Mouse (Mus musculus) lung, postnatal 0 days (tissue): ENCODE measurements at regions not wholly inside any gene's neighbourhood (a gene's known extent, or its start where the extent isn't known, plus 50 kb on each side); places are given as distances from the start of the nearest gene placed in this dataset.
A peak's percentile ranks its signal among the peaks of the same experiment; 100 is the strongest.

Experiments used
- ATAC-seq: fragments of 200-750 bp; cut with Nextera tagmentation; 2 replicates; pipeline ENCODE4 v1.8.0; 2017; ENCODE audit warnings: moderate library complexity
- DNase-seq: peaks from one replicate; pipeline ENCODE4 v3.0.0-alpha.2; 2016; ENCODE audit warnings: low spot score
- H3K27ac ChIP-seq: fragments of 300-500 bp; sonication (generic); 2 replicates; pipeline ENCODE4 v1.5.1; 2014; ENCODE audit warnings: antibody characterized with exemption, mild to moderate bottlenecking, low read length, mixed read lengths
- H3K27me3 ChIP-seq: fragments of 300-500 bp; sonication (generic); replicated peaks from 2 replicates; pipeline ENCODE4 v1.6.1; 2014; ENCODE audit warnings: low read length, mixed read lengths; ENCODE audit not compliant: insufficient read depth
- H3K36me3 ChIP-seq: fragments of 300-500 bp; sonication (generic); 2 replicates; pipeline ENCODE4 v1.6.1; 2014; ENCODE audit warnings: low read length, mixed read lengths; ENCODE audit not compliant: insufficient read depth
- H3K4me1 ChIP-seq: fragments of 300-500 bp; sonication (generic); 2 replicates; pipeline ENCODE4 v1.6.1; 2014; ENCODE audit warnings: antibody characterized with exemption, low read depth, low read length, mixed read lengths; ENCODE audit not compliant: insufficient read depth
- H3K4me2 ChIP-seq: fragments of 300-500 bp; sonication (generic); replicated peaks from 2 replicates; pipeline ENCODE4 v1.6.1; 2014; ENCODE audit warnings: low read depth, mild to moderate bottlenecking, low read length, moderate library complexity, mixed read lengths
- H3K4me3 ChIP-seq: fragments of 300-500 bp; sonication (generic); 2 replicates; pipeline ENCODE4 v1.5.1; 2014; ENCODE audit warnings: low read depth, low read length
- H3K9ac ChIP-seq: fragments of 300-500 bp; sonication (generic); replicated peaks from 2 replicates; pipeline ENCODE4 v1.6.1; 2014; ENCODE audit warnings: low read depth, mild to moderate bottlenecking
- H3K9me3 ChIP-seq: fragments of 300-500 bp; sonication (generic); 2 replicates; pipeline ENCODE4 v1.6.1; 2016; ENCODE audit warnings: low read length, mixed read lengths
- CTCF ChIP-seq: IDR thresholded peaks from 2 replicates; pipeline ENCODE4 v1.5.1; 2016; ENCODE audit warnings: antibody characterized with exemption, mild to moderate bottlenecking
- EP300 ChIP-seq: IDR thresholded peaks from 2 replicates; pipeline ENCODE4 v1.6.1; 2016; ENCODE audit warnings: antibody characterized with exemption, mild to moderate bottlenecking, control low read depth
- WGBS: fragments of 180-500 bp; shearing (Covaris S2); extraction: QIAGEN DNeasy Blood & Tissue Kit; methylation state at CpG from one replicate; pipeline ENCODE4 v1.1.7; 2014; 5-methylcytosine and 5-hydroxymethylcytosine counted together

DNA sequence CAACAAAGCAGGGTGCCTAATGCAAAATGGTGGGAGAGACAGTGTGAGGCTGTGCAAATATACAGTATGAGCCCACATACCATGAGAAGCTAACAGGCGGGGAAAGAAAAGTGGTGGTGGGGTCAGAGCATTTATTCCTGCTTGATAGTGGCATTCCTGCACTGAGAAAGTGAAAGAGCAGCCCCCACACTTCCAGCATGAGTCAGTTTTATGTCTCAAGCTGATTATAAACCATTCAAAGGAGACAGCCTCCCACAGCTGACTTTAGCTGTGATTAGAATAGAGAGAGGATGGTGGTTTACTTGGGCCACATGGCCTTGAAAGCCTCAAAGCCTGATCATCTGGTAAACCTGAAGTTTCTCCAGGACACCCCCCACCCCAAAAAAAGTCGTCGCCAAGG lies 64.4 kb downstream of the Gm43517 start:
- Histone ChIP-seq H3K27ac (no peak overlapping the region), H3K4me1 (no peaks in the 10 kb centered on the region), H3K9ac (no peak overlapping the region), H3K4me2 (no peak overlapping the region), H3K27me3 (no peaks in the 10 kb centered on the region), H3K36me3 (no peaks in the 10 kb centered on the region), H3K4me3 (no peak overlapping the region), H3K9me3 (no peaks in the 10 kb centered on the region)
- no peak for TF ChIP-seq EP300
- TF ChIP-seq CTCF = no peak
- DNase-seq (no peak), ATAC-seq (no peak)
- WGBS = 68% methylated on average over 3 of the region's 3 CpGs

DNA sequence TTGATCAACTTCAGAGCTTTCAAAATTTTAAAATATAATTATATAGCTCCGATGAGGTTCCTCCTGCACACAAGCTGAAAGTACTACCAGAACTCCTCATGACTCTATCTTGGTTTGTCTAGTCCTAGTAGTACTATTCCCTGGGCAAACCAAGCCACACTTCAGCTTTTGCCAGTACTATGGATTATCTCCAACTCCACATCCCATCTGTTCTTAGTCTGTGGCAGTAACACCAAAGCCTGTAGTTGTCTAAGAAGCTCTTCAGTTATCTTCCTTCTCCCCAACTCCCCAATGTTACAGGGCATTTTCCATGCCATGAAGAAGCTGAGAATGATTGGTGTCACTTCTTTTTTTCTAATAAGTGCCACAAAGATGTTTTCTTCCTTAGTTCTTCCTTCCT lies 83.1 kb downstream of the Gm43517 start:
- H3K27me3 ChIP-seq = no peaks in the 10 kb centered on the region
- no peak overlapping the region for H3K27ac ChIP-seq
- DNase-seq = no peak
- no peak for ATAC-seq
- 68% methylated on average over 1 of the region's 1 CpGs for WGBS
- H3K4me1 ChIP-seq = no peaks in the 10 kb centered on the region
- no peaks in the 10 kb centered on the region for H3K36me3 ChIP-seq
- H3K9ac ChIP-seq = no peak overlapping the region
- no peak for TF ChIP-seq EP300
- TF ChIP-seq CTCF = no peak
- no peaks in the 10 kb centered on the region for H3K9me3 ChIP-seq
- no peak overlapping the region for H3K4me2 ChIP-seq
- no peak overlapping the region for H3K4me3 ChIP-seq

DNA sequence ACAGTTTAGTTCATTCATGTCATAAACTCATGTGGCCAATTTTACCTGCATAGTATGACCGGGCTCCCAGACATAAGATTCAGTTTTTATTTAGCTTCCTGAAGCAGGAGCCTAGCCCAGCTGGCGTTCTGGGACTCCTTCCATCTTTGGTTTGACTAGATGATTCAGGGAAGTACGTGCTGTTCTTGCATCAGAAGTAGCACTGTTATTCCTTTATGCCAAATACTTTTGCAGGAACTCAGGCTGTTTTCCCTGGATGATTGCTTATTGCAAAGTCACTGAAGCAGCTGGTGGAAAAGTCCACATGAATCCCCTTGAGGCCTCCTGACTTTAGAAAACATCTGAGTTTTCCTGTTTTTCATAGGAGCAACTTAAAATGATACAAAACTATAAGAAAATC lies 88.4 kb downstream of the Gm43517 start:
- DNase-seq (peak; percentile 7), ATAC-seq (no peak)
- 62% methylated on average over 3 of the region's 3 CpGs for WGBS

DNA sequence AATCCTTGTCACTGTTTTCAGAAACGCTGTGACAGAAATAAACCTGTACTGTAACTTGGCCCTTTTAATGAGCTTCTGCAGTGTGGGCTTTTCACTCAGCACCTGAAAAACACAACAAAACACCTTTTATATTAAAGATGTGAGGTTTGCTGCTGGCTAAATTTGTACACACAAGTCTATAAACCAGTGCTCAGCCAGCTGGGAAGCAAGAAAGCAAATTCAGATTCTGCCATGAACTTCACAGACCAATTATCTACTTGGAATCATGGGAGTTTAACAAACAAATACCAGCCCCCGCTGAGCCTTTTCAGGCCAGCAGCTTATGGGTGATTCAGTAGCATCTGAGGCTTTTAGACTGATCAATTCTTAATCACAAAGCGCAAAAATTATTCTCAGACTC lies 95.7 kb downstream of the Gm43517 start:
- TF ChIP-seq EP300 (no peak), CTCF (no peak)
- no peak for DNase-seq

More for the DNA sequence above, 88.4 kb downstream of the Gm43517 start:
- no peak for TF ChIP-seq CTCF
- no peak for TF ChIP-seq EP300
- H3K27ac ChIP-seq = no peak overlapping the region
- no peaks in the 10 kb centered on the region for H3K9me3 ChIP-seq
- no peaks in the 10 kb centered on the region for H3K4me1 ChIP-seq
- no peaks in the 10 kb centered on the region for H3K27me3 ChIP-seq
- H3K9ac ChIP-seq = no peak overlapping the region
- H3K4me2 ChIP-seq = no peak overlapping the region
- H3K36me3 ChIP-seq = no peaks in the 10 kb centered on the region
- no peak overlapping the region for H3K4me3 ChIP-seq

DNA sequence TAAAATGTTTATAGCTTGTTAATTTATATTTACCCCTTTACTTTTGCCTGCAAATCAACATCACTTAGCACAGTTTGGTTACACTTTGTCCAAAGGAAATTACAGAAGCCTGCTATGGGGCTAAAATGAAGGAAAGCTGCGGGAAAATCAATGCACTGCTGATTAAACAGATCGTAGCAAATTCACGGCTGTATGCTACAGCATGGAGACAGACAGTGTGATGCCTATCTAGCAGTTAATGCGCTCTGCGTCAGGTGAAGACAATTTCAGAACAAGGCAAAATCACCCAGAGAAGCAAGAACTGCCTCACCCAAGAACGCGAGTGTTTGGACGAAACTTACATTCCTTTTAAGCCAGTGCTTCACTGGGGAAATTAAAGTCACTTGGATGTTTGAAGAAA lies 96.2 kb downstream of the Gm43517 start:
- no peaks in the 10 kb centered on the region for H3K4me1 ChIP-seq
- DNase-seq = no peak
- H3K36me3 ChIP-seq = no peaks in the 10 kb centered on the region
- no peak for ATAC-seq
- no peak overlapping the region for H3K27ac ChIP-seq
- no peak overlapping the region for H3K4me3 ChIP-seq
- H3K27me3 ChIP-seq = no peaks in the 10 kb centered on the region
- no peaks in the 10 kb centered on the region for H3K9me3 ChIP-seq
- TF ChIP-seq EP300 (no peak), CTCF (no peak)
- no peak overlapping the region for H3K9ac ChIP-seq
- 67% methylated on average over 8 of the region's 8 CpGs for WGBS
- no peak overlapping the region for H3K4me2 ChIP-seq

More for the DNA sequence above, 95.7 kb downstream of the Gm43517 start:
- H3K27me3 ChIP-seq = no peaks in the 10 kb centered on the region
- WGBS = 61% methylated on average over 3 of the region's 3 CpGs
- no peaks in the 10 kb centered on the region for H3K9me3 ChIP-seq
- no peak overlapping the region for H3K27ac ChIP-seq
- H3K4me2 ChIP-seq = no peak overlapping the region
- no peaks in the 10 kb centered on the region for H3K36me3 ChIP-seq
- no peak overlapping the region for H3K9ac ChIP-seq
- ATAC-seq = no peak
- H3K4me3 ChIP-seq = no peak overlapping the region
- H3K4me1 ChIP-seq = no peaks in the 10 kb centered on the region

DNA sequence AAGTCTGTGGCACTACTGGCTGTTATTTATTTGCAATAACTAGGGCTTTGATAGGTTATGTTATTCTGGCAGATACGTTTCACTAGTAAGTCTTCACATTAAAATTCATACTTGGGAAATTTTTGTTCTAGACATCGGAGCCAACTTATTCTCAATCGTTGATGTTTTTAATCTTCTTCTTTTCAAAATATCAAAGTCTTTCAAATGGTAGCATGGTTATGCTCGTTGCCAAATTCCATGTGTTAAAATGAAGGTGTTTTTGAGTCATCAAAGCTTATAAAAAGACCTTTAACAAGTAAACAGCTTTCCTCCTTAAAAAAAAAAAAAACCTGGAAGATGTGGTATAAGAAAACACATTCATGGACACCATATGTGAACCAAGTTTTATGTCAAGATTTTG lies 97.4 kb downstream of the Gm43517 start:
- TF ChIP-seq EP300 = no peak
- no peak for TF ChIP-seq CTCF
- Histone ChIP-seq H3K27me3 (no peaks in the 10 kb centered on the region), H3K9me3 (no peaks in the 10 kb centered on the region), H3K9ac (no peak overlapping the region), H3K4me3 (no peak overlapping the region), H3K36me3 (no peaks in the 10 kb centered on the region), H3K4me1 (no peaks in the 10 kb centered on the region), H3K27ac (no peak overlapping the region), H3K4me2 (no peak overlapping the region)
- WGBS = 75% methylated on average over 4 of the region's 4 CpGs
- ATAC-seq (no peak), DNase-seq (no peak)

DNA sequence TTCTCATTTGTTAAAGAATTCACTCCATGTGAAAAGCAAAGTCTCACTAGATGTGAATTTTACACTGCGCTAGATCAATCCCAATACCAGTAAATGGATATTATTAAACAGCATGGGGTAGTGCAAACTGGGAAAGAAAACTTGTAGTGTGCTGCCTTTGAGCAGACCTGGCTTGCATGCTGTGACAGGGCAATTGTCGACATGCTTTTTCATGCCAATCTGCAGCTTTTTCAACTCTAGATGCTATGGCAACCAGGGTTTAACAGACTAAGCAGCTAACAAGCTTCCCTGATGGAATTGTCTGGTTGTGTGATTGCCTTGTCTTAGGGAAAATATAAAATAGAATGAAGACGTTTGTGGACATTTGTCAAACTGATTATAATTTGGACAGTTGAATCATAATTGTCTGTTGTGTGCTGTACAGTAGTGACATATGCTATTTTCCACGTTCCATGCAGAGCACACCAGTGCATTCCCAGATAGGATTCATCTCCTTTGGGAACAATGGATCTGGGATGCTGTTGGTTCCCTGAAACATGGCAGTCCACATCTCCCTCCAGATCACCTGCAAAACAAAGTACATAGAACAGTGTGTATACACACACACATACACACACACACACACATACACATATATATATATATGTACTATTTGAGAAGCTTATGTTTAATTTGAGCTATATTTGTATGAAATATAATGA lies 99.2 kb downstream of the Gm43517 start:
- Histone ChIP-seq H3K9me3 (no peaks in the 10 kb centered on the region), H3K36me3 (no peaks in the 10 kb centered on the region), H3K4me2 (no peak overlapping the region), H3K27ac (no peak overlapping the region), H3K4me3 (no peak overlapping the region), H3K27me3 (no peaks in the 10 kb centered on the region), H3K9ac (no peak overlapping the region), H3K4me1 (no peaks in the 10 kb centered on the region)
- no peak for ATAC-seq
- DNase-seq = no peak
- 62% methylated on average over 4 of the region's 4 CpGs for WGBS
- no peak for TF ChIP-seq EP300
- no peak for TF ChIP-seq CTCF
